Mouse (Mus musculus): Measurements from ENCODE around the gene Tmem150b. TPM values are rescaled to one million over a fixed set of nuclear protein-coding genes. Genes with fewer than 3 reads are reported as not detected.

Gene Tmem150b
- polyA plus RNA-seq, 1 experiment from 2014 or later, result 0.22 TPM

GRCm38 (mm10) chr7:4683307-4683706 is 41.7 kb downstream of the Tmem150b start:
- H3K27me3 ChIP-seq, result no peaks in the 10 kb centered on the region
- peaks cover 9% of the 10 kb centered on the region for H3K4me1 ChIP-seq
- H3K4me2 ChIP-seq, result no peak overlapping the region
- WGBS, result 80% methylated on average over 5 of the region's 5 CpGs
- H3K27ac ChIP-seq, result no peak overlapping the region
- no peak overlapping the region for H3K9ac ChIP-seq
- H3K9me3 ChIP-seq, result no peaks in the 10 kb centered on the region
- peaks cover 14% of the 10 kb centered on the region; the same call in 1 of the 2 replicates for H3K36me3 ChIP-seq
- ATAC-seq (ENCODE audit: insufficient number of reproducible peaks, low FRiP score, low TSS enrichment, low read depth), result no peak
- H3K4me3 ChIP-seq, result no peak overlapping the region

GRCm38 (mm10) chr7:4675200-4675599 is 49.8 kb downstream of the Tmem150b start:
- Histone ChIP-seq H3K36me3 (peaks cover 61% of the 10 kb centered on the region), H3K9me3 (no peaks in the 10 kb centered on the region), H3K4me1 (no peaks in the 10 kb centered on the region), H3K27ac (no peak overlapping the region), H3K27me3 (no peaks in the 10 kb centered on the region), H3K9ac (no peak overlapping the region), H3K4me2 (no peak overlapping the region), H3K4me3 (no peak overlapping the region)
- no peak for ATAC-seq (ENCODE audit: insufficient number of reproducible peaks, low FRiP score, low TSS enrichment, low read depth)
- WGBS, result 70% methylated on average over 7 of the region's 7 CpGs

- no peaks in the 10 kb centered on the region for H3K9me3 ChIP-seq
- no peaks in the 10 kb centered on the region for H3K4me1 ChIP-seq
- H3K4me2 ChIP-seq, result no peak overlapping the region
- no peak overlapping the region for H3K9ac ChIP-seq
- peaks cover 62% of the 10 kb centered on the region for H3K36me3 ChIP-seq
- H3K27ac ChIP-seq, result no peak overlapping the region
- 86% methylated on average over 12 of the region's 12 CpGs for WGBS
- H3K4me3 ChIP-seq, result no peak overlapping the region
- no peak for ATAC-seq (ENCODE audit: insufficient number of reproducible peaks, low FRiP score, low TSS enrichment, low read depth)
- H3K27me3 ChIP-seq, result no peaks in the 10 kb centered on the region
These were observed 50.8 kb downstream of the Tmem150b start for GRCm38 (mm10) chr7:4674114-4674731.

GRCm38 (mm10) chr7:4671956-4672355 is 53.1 kb downstream of the Tmem150b start:
- ATAC-seq (ENCODE audit: insufficient number of reproducible peaks, low FRiP score, low TSS enrichment, low read depth), result 0 out of 2 replicates have a peak, but pooled peaks have one; percentile 35
- Histone ChIP-seq H3K9me3 (no peaks in the 10 kb centered on the region), H3K4me2 (no peak overlapping the region), H3K4me1 (no peaks in the 10 kb centered on the region), H3K4me3 (no peak overlapping the region), H3K27ac (no peak overlapping the region), H3K9ac (no peak overlapping the region), H3K36me3 (peaks cover 68% of the 10 kb centered on the region), H3K27me3 (no peaks in the 10 kb centered on the region)
- WGBS, result 63% methylated on average over 4 of the region's 4 CpGs

GRCm38 (mm10) chr7:4670655-4671255 is 54.3 kb downstream of the Tmem150b start:
- Histone ChIP-seq H3K4me1 (no peaks in the 10 kb centered on the region), H3K27me3 (no peaks in the 10 kb centered on the region), H3K9me3 (no peaks in the 10 kb centered on the region), H3K36me3 (peaks cover 68% of the 10 kb centered on the region), H3K27ac (no peak overlapping the region), H3K4me3 (no peak overlapping the region), H3K4me2 (no peak overlapping the region), H3K9ac (no peak overlapping the region)
- ATAC-seq (ENCODE audit: insufficient number of reproducible peaks, low FRiP score, low TSS enrichment, low read depth), result no peak
- 88% methylated on average over 8 of the region's 8 CpGs for WGBS

GRCm38 (mm10) chr7:4669156-4669555 is 55.9 kb downstream of the Tmem150b start:
- Histone ChIP-seq H3K4me3 (no peak overlapping the region), H3K27me3 (no peaks in the 10 kb centered on the region), H3K9me3 (no peaks in the 10 kb centered on the region), H3K36me3 (peaks cover 62% of the 10 kb centered on the region), H3K9ac (no peak overlapping the region), H3K4me2 (no peak overlapping the region), H3K4me1 (no peaks in the 10 kb centered on the region), H3K27ac (no peak overlapping the region)
- ATAC-seq (ENCODE audit: insufficient number of reproducible peaks, low FRiP score, low TSS enrichment, low read depth), result no peak
- 95% methylated on average over 9 of the region's 9 CpGs for WGBS

- H3K27ac ChIP-seq, result no peak overlapping the region
- H3K27me3 ChIP-seq, result no peaks in the 10 kb centered on the region
- H3K9ac ChIP-seq, result no peak overlapping the region
- no peak overlapping the region for H3K4me3 ChIP-seq
- WGBS, result 94% methylated on average over 8 of the region's 8 CpGs
- H3K4me2 ChIP-seq, result no peak overlapping the region
- no peaks in the 10 kb centered on the region for H3K4me1 ChIP-seq
- no peaks in the 10 kb centered on the region for H3K9me3 ChIP-seq
- ATAC-seq (ENCODE audit: insufficient number of reproducible peaks, low FRiP score, low TSS enrichment, low read depth), result no peak
- H3K36me3 ChIP-seq, result peaks cover 59% of the 10 kb centered on the region
These were observed 56.5 kb downstream of the Tmem150b start for GRCm38 (mm10) chr7:4668506-4668905.

- WGBS, result 93% methylated on average over 5 of the region's 5 CpGs
- no peaks in the 10 kb centered on the region for H3K27me3 ChIP-seq
- H3K9me3 ChIP-seq, result no peaks in the 10 kb centered on the region
- H3K36me3 ChIP-seq, result peaks cover 59% of the 10 kb centered on the region
- H3K4me1 ChIP-seq, result no peaks in the 10 kb centered on the region
- no peak for ATAC-seq (ENCODE audit: insufficient number of reproducible peaks, low FRiP score, low TSS enrichment, low read depth)
- no peak overlapping the region for H3K4me3 ChIP-seq
- no peak overlapping the region for H3K4me2 ChIP-seq
- no peak overlapping the region for H3K27ac ChIP-seq
- no peak overlapping the region for H3K9ac ChIP-seq
These were observed 58.2 kb downstream of the Tmem150b start for GRCm38 (mm10) chr7:4666871-4667270.

GRCm38 (mm10) chr7:4663742-4664141 is 61.3 kb downstream of the Tmem150b start:
- Histone ChIP-seq H3K4me3 (no peak overlapping the region), H3K4me2 (no peak overlapping the region), H3K9ac (no peak overlapping the region), H3K27ac (no peak overlapping the region), H3K4me1 (peaks cover 11% of the 10 kb centered on the region), H3K27me3 (no peaks in the 10 kb centered on the region), H3K36me3 (peaks cover 40% of the 10 kb centered on the region), H3K9me3 (no peaks in the 10 kb centered on the region)
- no peak for ATAC-seq (ENCODE audit: insufficient number of reproducible peaks, low FRiP score, low TSS enrichment, low read depth)
- 95% methylated on average over 2 of the region's 2 CpGs for WGBS

GRCm38 (mm10) chr7:4663179-4663578 is 61.9 kb downstream of the Tmem150b start:
- no peaks in the 10 kb centered on the region for H3K27me3 ChIP-seq
- H3K4me1 ChIP-seq, result peaks cover 11% of the 10 kb centered on the region
- H3K9me3 ChIP-seq, result no peaks in the 10 kb centered on the region
- H3K4me2 ChIP-seq, result no peak overlapping the region
- ATAC-seq (ENCODE audit: insufficient number of reproducible peaks, low FRiP score, low TSS enrichment, low read depth), result no peak
- H3K9ac ChIP-seq, result no peak overlapping the region
- no peak overlapping the region for H3K27ac ChIP-seq
- peaks cover 34% of the 10 kb centered on the region for H3K36me3 ChIP-seq
- H3K4me3 ChIP-seq, result no peak overlapping the region
- 70% methylated on average over 8 of the region's 8 CpGs for WGBS

GRCm38 (mm10) chr7:4659911-4660443 is 65.1 kb downstream of the Tmem150b start:
- Histone ChIP-seq H3K4me1 (peaks cover 32% of the 10 kb centered on the region), H3K4me3 (peak overlapping the region; percentile 82), H3K9ac (peak overlapping the region; percentile 48), H3K9me3 (no peaks in the 10 kb centered on the region), H3K36me3 (peaks cover 16% of the 10 kb centered on the region), H3K27me3 (no peaks in the 10 kb centered on the region), H3K27ac (peak overlapping the region; percentile 97), H3K4me2 (peak overlapping the region; percentile 78)
- no peak for ATAC-seq (ENCODE audit: insufficient number of reproducible peaks, low FRiP score, low TSS enrichment, low read depth)
- WGBS, result 54% methylated on average over 3 of the region's 3 CpGs

GRCm38 (mm10) chr7:4658912-4659551 is 66.0 kb downstream of the Tmem150b start, which contains the start of gene Ppp6r1:
Ppp6r1 (minus strand) TSS chr7:4659019.
- Histone ChIP-seq H3K27me3 (no peaks in the 10 kb centered on the region), H3K9ac (peak within 1 kb of the TSS; percentile 92), H3K9me3 (no peaks in the 10 kb centered on the region), H3K4me1 (peaks cover 37% of the 10 kb centered on the region), H3K4me2 (peak within 1 kb of the TSS; percentile 78), H3K4me3 (peak within 1 kb of the TSS; percentile 82), H3K27ac (peak within 1 kb of the TSS; percentile 97), H3K36me3 (peaks cover 9% of the 10 kb centered on the region)
- peak; percentile 97 for ATAC-seq (ENCODE audit: insufficient number of reproducible peaks, low FRiP score, low TSS enrichment, low read depth)
- WGBS, result 0% methylated on average over 54 of the region's 54 CpGs
